Comparison of ENCODE assay signal across 24 mouse cellular contexts in genomic region chr17:41594431-41594830, GRCm38 (mm10).
"Had no signal": no experiment of that assay in that cellular context is flagged by ENCODE, and none has a peak within 500 bp of the region (broad histone marks: within the 10 kb centered on the region; RNA-seq: fewer than 3 reads in every experiment).

No protein-coding gene starts in this region.

- H3K27ac ChIP-seq: heart, embryonic 10.5 days; hindbrain, embryonic 12.5 days; hindbrain, embryonic 14.5 days; intestine, embryonic 15.5 days; left cerebral cortex, adult 2 months; limb, embryonic 10.5 days; limb, embryonic 12.5 days; liver, embryonic 13.5 days; liver, embryonic 15.5 days had no signal

- H3K9me3 ChIP-seq: heart, embryonic 10.5 days; heart, embryonic 12.5 days; hindbrain, embryonic 12.5 days; intestine, embryonic 15.5 days; limb, embryonic 10.5 days; limb, embryonic 12.5 days; liver, embryonic 13.5 days; liver, embryonic 15.5 days had no signal

- H3K4me1 ChIP-seq: heart, embryonic 10.5 days; heart, embryonic 12.5 days; hindbrain, embryonic 12.5 days; intestine, embryonic 15.5 days; limb, embryonic 10.5 days; limb, embryonic 12.5 days; liver, embryonic 13.5 days; liver, embryonic 15.5 days had no signal

- H3K27me3 ChIP-seq: heart, embryonic 12.5 days; hindbrain, embryonic 12.5 days; intestine, embryonic 15.5 days; limb, embryonic 12.5 days; liver, embryonic 13.5 days; liver, embryonic 15.5 days had no signal

- DNase-seq: gastrocnemius, postnatal 14 days; gastrocnemius, postnatal 36 days; heart, adult 11 months; heart, postnatal 10 days; kidney, adult 18-20 months; kidney, adult 8-10 months; kidney, postnatal 10 days; kidney, postnatal 25 days; liver; liver, embryonic 13.5 days; liver, postnatal 0 days had no signal

- ATAC-seq: hindbrain, embryonic 16.5 days; inflammation-experienced regulatory T-cells, adult 6 months; intestine, embryonic 15.5 days; intestine, postnatal 0 days; liver, postnatal 0 days had no signal

- H3K9ac ChIP-seq: heart, embryonic 12.5 days; hindbrain, embryonic 12.5 days; hindbrain, embryonic 14.5 days; intestine, embryonic 15.5 days; limb, embryonic 12.5 days; liver, embryonic 13.5 days; liver, embryonic 15.5 days; liver, postnatal 0 days had no signal

- H3K36me3 ChIP-seq: heart, embryonic 10.5 days; heart, embryonic 12.5 days; hindbrain, embryonic 12.5 days; intestine, embryonic 15.5 days; limb, embryonic 10.5 days; limb, embryonic 12.5 days; liver, embryonic 13.5 days; liver, embryonic 15.5 days had no signal

- H3K4me2 ChIP-seq: heart, embryonic 12.5 days; hindbrain, embryonic 12.5 days; hindbrain, embryonic 14.5 days; intestine, embryonic 15.5 days; limb, embryonic 12.5 days; liver, embryonic 11.5 days; liver, embryonic 13.5 days; liver, embryonic 15.5 days had no signal

- H3K4me3 ChIP-seq: heart, embryonic 10.5 days; heart, embryonic 12.5 days; hindbrain, embryonic 12.5 days; intestine, embryonic 15.5 days; left cerebral cortex, adult 2 months; limb, embryonic 10.5 days; limb, embryonic 12.5 days; liver, embryonic 13.5 days; liver, embryonic 15.5 days had no signal
